22 mouse cellular contexts compared by ENCODE assay signal in genomic region chr2:151546571-151546970, GRCm38 (mm10). TPM values are rescaled to one million over a fixed set of nuclear protein-coding genes. Genes with fewer than 3 reads are reported as not detected.
"Had no signal": no experiment of that assay in that cellular context is flagged by ENCODE, and none has a peak within 500 bp of the region (broad histone marks: within the 10 kb centered on the region; RNA-seq: fewer than 3 reads in every experiment).

No protein-coding gene starts in this region.

- H3K9ac ChIP-seq: limb, embryonic 12.5 days; limb, embryonic 15.5 days; liver, embryonic 14.5 days; liver, postnatal 0 days; lung, embryonic 14.5 days; neural tube, embryonic 12.5 days; stomach, embryonic 15.5 days had no signal

- DNase-seq: kidney, adult 11 months; kidney, adult 8-10 months; kidney, postnatal 25 days; left cerebral cortex, postnatal 4 days; liver, postnatal 0 days; lung, embryonic 14.5 days; lung, postnatal 10 days; lung, postnatal 4 days; midbrain, embryonic 14.5 days; retina, postnatal 1 day; right cerebral cortex, postnatal 25 days; spleen, adult 18-20 months; thymus, postnatal 36 days had no signal

- ATAC-seq: liver, postnatal 0 days had no signal

- H3K27me3 ChIP-seq: limb, embryonic 12.5 days; limb, embryonic 15.5 days; neural tube, embryonic 12.5 days; stomach, embryonic 15.5 days had no signal

- H3K9me3 ChIP-seq: limb, embryonic 12.5 days; limb, embryonic 15.5 days; neural tube, embryonic 12.5 days; stomach, embryonic 15.5 days had no signal

- H3K4me2 ChIP-seq: limb, embryonic 12.5 days; limb, embryonic 15.5 days; liver, embryonic 11.5 days; lung, embryonic 14.5 days; midbrain, embryonic 11.5 days; neural tube, embryonic 12.5 days; stomach, embryonic 15.5 days had no signal

- H3K4me3 ChIP-seq: limb, embryonic 12.5 days; limb, embryonic 15.5 days; neural tube, embryonic 12.5 days; stomach, embryonic 15.5 days had no signal

- H3K27ac ChIP-seq: limb, embryonic 12.5 days; limb, embryonic 15.5 days; liver, embryonic 14.5 days; neural tube, embryonic 12.5 days; stomach, embryonic 15.5 days had no signal

RNA-seq across cellular contexts. Expression of gene Sdcbp2, which starts 25.9 kb away (rescaled TPM):
- total RNA-seq: megakaryocyte-erythroid progenitor cell, adult 5-6 weeks; midbrain, postnatal 0 days had no signal
- polyA plus RNA-seq: liver, embryonic 11.5 days had no signal
